Mouse (Mus musculus): ENCODE measurements around the gene A630001G21Rik. TPM values are rescaled to one million over a fixed set of nuclear protein-coding genes. Genes with fewer than 3 reads are reported as not detected.

The A630001G21Rik gene
- polyA plus RNA-seq, 1 experiment from 2014 or later: 0.80 TPM

DNA sequence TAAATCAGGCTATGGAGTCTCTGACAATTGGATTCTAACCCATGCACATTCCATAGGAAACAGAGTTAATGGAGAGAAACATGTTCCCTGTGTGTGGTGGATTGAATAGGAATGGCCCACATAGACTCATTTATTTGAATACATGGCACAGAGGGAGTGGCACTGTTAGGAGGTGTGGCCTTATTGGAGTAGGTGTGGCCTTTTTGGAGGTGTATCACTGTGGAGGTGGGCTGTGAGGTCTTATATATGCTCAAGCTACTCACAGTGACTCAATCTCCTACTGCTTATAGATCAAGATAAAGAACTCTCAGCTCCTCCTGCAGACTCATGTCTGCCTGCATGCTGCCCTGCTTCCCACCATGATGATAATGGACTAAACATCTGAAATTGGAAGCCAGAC, 63.9 kb downstream of the A630001G21Rik start:
- ATAC-seq (ENCODE audit: low FRiP score, low TSS enrichment) (no peak), DNase-seq (no peak)
- Histone ChIP-seq H3K4me1 (ENCODE audit: control insufficient read depth, insufficient read depth, low read length) (no peaks in the 10 kb centered on the region), H3K27ac (replicated peaks; ENCODE audit: low read depth, low read length) (no peak overlapping the region), H3K9me3 (ENCODE audit: control insufficient read depth, low read length) (no peaks in the 10 kb centered on the region), H3K36me3 (ENCODE audit: control insufficient read depth, insufficient read depth, low read length) (no peaks in the 10 kb centered on the region), H3K27me3 (ENCODE audit: control insufficient read depth, insufficient read depth, low read length) (no peaks in the 10 kb centered on the region), H3K9ac (replicated peaks; ENCODE audit: low read length) (no peak overlapping the region), H3K4me3 (replicated peaks; ENCODE audit: low read depth, low read length) (no peak overlapping the region), H3K4me2 (ENCODE audit: low read length) (no peak overlapping the region)

DNA sequence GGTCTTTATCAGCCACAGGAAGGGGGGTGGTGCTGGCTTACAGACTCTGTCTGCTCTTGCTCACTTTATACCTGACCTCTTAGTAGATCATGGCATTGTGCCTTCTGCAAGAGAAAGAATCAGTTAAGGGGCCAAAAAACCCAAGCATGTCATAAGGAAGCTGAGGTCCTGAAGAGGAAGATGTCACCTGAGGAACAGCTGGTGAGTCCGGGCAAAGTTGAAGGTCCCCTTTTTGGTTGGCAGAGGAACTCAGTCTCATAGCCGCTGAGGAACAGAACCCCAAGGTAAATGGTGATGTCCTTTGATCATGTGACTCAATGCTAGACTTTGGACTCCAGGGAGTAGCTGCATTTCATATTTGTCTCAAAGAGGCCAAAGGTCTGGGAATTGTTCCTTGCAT, 71.7 kb downstream of the A630001G21Rik start:
- no peaks in the 10 kb centered on the region for H3K4me1 ChIP-seq (ENCODE audit: control insufficient read depth, insufficient read depth, low read length)
- no peaks in the 10 kb centered on the region for H3K9me3 ChIP-seq (ENCODE audit: control insufficient read depth, low read length)
- H3K9ac ChIP-seq (replicated peaks; ENCODE audit: low read length): no peak overlapping the region
- WGBS: 94% methylated on average over 2 of the region's 2 CpGs
- H3K27ac ChIP-seq (replicated peaks; ENCODE audit: low read depth, low read length): no peak overlapping the region
- no peak for DNase-seq
- H3K27me3 ChIP-seq (ENCODE audit: control insufficient read depth, insufficient read depth, low read length): no peaks in the 10 kb centered on the region
- no peak overlapping the region for H3K4me3 ChIP-seq (replicated peaks; ENCODE audit: low read depth, low read length)
- no peak overlapping the region for H3K4me2 ChIP-seq (ENCODE audit: low read length)
- no peaks in the 10 kb centered on the region for H3K36me3 ChIP-seq (ENCODE audit: control insufficient read depth, insufficient read depth, low read length)
- no peak for ATAC-seq (ENCODE audit: low FRiP score, low TSS enrichment)

DNA sequence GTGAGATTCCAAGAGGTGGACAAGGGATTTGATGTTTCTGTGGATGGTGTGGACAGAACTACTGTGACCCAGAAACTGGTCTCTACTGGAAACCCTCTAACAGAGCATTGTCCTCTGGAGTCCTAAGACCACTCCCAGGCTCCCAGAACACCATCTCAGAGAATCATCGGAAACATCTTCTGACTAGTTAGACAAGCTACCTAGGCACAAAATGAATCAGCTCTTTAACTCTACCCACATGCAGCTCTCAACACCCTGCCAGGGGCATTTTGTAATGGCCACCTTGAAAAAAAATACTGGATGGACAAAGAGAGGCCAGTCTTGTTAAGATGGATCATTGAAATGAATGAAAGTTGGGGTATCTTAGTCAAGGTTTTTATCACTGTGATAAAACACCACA, 72.9 kb downstream of the A630001G21Rik start:
- Histone ChIP-seq H3K4me2 (ENCODE audit: low read length) (no peak overlapping the region), H3K9ac (replicated peaks; ENCODE audit: low read length) (no peak overlapping the region), H3K27me3 (ENCODE audit: control insufficient read depth, insufficient read depth, low read length) (no peaks in the 10 kb centered on the region), H3K36me3 (ENCODE audit: control insufficient read depth, insufficient read depth, low read length) (no peaks in the 10 kb centered on the region), H3K4me3 (replicated peaks; ENCODE audit: low read depth, low read length) (no peak overlapping the region), H3K9me3 (ENCODE audit: control insufficient read depth, low read length) (no peaks in the 10 kb centered on the region), H3K27ac (replicated peaks; ENCODE audit: low read depth, low read length) (no peak overlapping the region), H3K4me1 (ENCODE audit: control insufficient read depth, insufficient read depth, low read length) (no peaks in the 10 kb centered on the region)
- DNase-seq (no peak), ATAC-seq (ENCODE audit: low FRiP score, low TSS enrichment) (no peak)
- WGBS: 100% methylated on average over 1 of the region's 1 CpGs

DNA sequence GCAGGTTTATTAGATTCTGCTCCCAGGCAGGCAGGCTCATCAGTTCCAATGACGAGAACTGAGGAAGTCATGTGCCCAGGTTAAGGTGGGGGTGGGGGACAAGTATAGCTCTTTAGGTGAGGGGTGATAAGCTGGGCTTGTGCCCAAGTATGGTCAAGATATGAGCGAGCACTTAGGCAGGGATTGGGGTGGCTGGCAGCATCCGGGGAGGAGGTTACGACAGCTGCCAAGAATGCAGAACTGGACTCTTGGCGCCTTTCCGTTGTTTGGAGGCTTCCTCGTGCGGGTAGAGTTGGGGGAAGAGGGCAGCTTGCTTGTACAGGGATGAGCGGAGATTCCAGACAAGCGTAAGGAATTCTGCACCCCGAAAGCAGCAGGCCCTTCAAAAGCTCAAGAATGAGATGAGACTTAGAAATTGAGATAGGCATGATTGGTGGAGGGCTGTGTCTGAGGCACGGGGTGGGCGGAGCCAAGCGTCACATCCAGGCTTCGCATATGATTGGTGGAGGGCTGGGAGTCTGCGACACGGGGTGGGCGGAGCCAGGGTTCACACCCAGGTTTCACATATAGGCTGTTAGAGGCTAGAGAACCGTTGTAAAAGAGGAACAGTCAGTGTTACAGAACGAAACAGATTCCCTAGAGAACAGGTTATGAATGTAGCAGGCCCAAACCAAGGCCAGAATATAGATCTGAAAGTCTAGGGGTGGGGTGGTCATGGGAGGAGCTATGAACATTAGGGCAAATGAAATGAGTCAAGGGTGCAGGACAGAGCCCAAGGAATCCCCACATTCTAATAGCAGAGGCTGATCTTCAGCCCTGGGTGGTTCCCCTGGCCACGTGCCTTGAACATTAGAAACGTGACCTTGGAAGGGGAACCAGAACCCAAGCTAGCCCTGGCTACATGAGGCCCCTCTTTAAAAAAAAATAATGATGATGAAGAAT, 74.9 kb downstream of the A630001G21Rik start:
- H3K4me3 ChIP-seq (replicated peaks; ENCODE audit: low read depth, low read length): peak overlapping the region; percentile 36
- no peaks in the 10 kb centered on the region for H3K4me1 ChIP-seq (ENCODE audit: control insufficient read depth, insufficient read depth, low read length)
- peak; percentile 98 for ATAC-seq (ENCODE audit: low FRiP score, low TSS enrichment)
- no peaks in the 10 kb centered on the region for H3K9me3 ChIP-seq (ENCODE audit: control insufficient read depth, low read length)
- H3K36me3 ChIP-seq (ENCODE audit: control insufficient read depth, insufficient read depth, low read length): no peaks in the 10 kb centered on the region
- peak overlapping the region; percentile 58 for H3K4me2 ChIP-seq (ENCODE audit: low read length)
- no peaks in the 10 kb centered on the region for H3K27me3 ChIP-seq (ENCODE audit: control insufficient read depth, insufficient read depth, low read length)
- 27% methylated on average over 22 of the region's 22 CpGs for WGBS
- peak; percentile 91 for DNase-seq
- peak overlapping the region; percentile 60 for H3K27ac ChIP-seq (replicated peaks; ENCODE audit: low read depth, low read length)
- H3K9ac ChIP-seq (replicated peaks; ENCODE audit: low read length): no peak overlapping the region; the same call in 1 of the 2 replicates

DNA sequence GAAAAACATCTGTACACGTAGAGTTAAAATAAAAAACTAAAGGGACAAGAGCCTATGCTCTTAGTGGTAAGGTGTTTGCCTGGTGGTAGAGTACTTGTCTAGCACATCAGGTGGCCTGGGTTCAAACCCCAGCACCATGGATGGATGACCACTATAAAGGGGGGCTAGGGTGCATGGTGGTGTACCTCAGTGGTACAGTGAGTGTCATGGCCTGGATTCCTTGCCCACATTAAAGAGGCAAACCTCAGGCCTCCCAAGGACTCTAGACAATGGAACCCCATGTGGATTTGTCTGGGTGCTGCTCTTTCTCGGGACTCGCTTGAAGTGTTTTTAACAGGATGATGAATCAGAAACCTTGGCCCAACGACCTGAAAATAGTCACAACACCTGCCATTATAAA, 75.9 kb downstream of the A630001G21Rik start:
- H3K4me1 ChIP-seq (ENCODE audit: control insufficient read depth, insufficient read depth, low read length): no peaks in the 10 kb centered on the region
- ATAC-seq (ENCODE audit: low FRiP score, low TSS enrichment) (no peak), DNase-seq (no peak)
- H3K27ac ChIP-seq (replicated peaks; ENCODE audit: low read depth, low read length): no peak overlapping the region
- H3K9ac ChIP-seq (replicated peaks; ENCODE audit: low read length): no peak overlapping the region
- H3K4me2 ChIP-seq (ENCODE audit: low read length): no peak overlapping the region
- H3K36me3 ChIP-seq (ENCODE audit: control insufficient read depth, insufficient read depth, low read length): no peaks in the 10 kb centered on the region
- H3K9me3 ChIP-seq (ENCODE audit: control insufficient read depth, low read length): no peaks in the 10 kb centered on the region
- 78% methylated on average over 4 of the region's 4 CpGs for WGBS
- no peaks in the 10 kb centered on the region for H3K27me3 ChIP-seq (ENCODE audit: control insufficient read depth, insufficient read depth, low read length)
- H3K4me3 ChIP-seq (replicated peaks; ENCODE audit: low read depth, low read length): no peak overlapping the region

DNA sequence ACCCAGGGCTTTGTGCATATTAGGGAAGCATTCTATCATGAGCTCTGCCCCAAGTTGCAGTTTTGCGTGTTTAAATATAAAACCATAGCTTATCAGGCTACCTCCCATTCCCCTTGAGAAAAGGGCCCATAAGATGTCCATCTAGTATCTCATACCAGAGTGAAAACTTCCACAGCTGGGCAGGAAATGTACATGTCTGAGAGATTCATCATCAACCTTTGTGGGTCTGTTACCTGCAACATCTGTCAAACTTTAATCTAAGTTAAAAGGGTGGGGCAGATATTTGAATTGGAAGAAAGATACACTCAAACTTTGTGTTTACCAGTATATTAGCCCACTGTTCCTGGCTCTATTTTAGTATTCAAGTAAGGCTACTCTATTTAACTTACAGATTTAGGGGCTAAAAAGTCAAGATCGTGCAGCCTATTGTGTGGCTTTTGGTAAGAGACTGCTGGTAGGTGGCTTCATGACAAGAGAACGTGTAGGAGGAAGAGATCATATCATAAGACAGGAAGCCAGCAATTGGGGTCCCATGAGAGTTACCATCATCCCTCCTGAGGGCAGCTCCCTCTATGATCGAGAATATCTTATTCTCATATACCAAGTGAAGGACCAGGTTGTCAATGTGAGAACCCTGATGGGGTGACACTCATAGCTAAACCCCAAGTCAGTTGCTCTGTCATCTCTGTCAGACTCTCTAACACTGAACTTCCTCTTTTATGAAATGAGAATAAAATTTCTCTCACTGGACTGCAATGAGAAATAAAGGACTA, 80.5 kb downstream of the A630001G21Rik start:
- Histone ChIP-seq H3K27ac (replicated peaks; ENCODE audit: low read depth, low read length) (no peak overlapping the region), H3K9me3 (ENCODE audit: control insufficient read depth, low read length) (no peaks in the 10 kb centered on the region), H3K4me2 (ENCODE audit: low read length) (no peak overlapping the region), H3K36me3 (ENCODE audit: control insufficient read depth, insufficient read depth, low read length) (no peaks in the 10 kb centered on the region), H3K4me1 (ENCODE audit: control insufficient read depth, insufficient read depth, low read length) (no peaks in the 10 kb centered on the region), H3K4me3 (replicated peaks; ENCODE audit: low read depth, low read length) (no peak overlapping the region), H3K27me3 (ENCODE audit: control insufficient read depth, insufficient read depth, low read length) (no peaks in the 10 kb centered on the region), H3K9ac (replicated peaks; ENCODE audit: low read length) (no peak overlapping the region)
- WGBS: 91% methylated on average over 4 of the region's 4 CpGs
- DNase-seq: no peak
- no peak for ATAC-seq (ENCODE audit: low FRiP score, low TSS enrichment)

DNA sequence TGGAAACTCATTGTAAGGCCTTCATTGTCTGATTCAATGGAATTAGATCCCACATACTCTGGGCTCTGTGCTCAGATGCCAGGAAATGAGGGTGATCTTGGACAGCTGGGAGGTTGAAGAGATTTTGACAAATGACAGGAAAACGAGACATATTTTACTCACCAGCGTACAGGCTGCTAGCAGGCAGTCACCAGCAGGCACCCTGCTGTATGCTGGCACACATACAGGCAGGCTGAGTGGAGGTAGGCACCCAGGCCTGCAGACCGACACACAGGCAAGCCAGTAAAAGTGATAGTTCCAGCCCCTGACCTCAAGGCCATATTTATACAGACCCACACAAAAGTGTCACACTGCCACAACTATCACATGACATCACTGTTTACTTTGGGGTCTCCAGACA, 82.8 kb downstream of the A630001G21Rik start:
- no peak overlapping the region for H3K4me2 ChIP-seq (ENCODE audit: low read length)
- H3K9ac ChIP-seq (replicated peaks; ENCODE audit: low read length): no peak overlapping the region
- no peaks in the 10 kb centered on the region for H3K4me1 ChIP-seq (ENCODE audit: control insufficient read depth, insufficient read depth, low read length)
- H3K36me3 ChIP-seq (ENCODE audit: control insufficient read depth, insufficient read depth, low read length): no peaks in the 10 kb centered on the region
- no peaks in the 10 kb centered on the region for H3K9me3 ChIP-seq (ENCODE audit: control insufficient read depth, low read length)
- no peaks in the 10 kb centered on the region for H3K27me3 ChIP-seq (ENCODE audit: control insufficient read depth, insufficient read depth, low read length)
- no peak overlapping the region for H3K4me3 ChIP-seq (replicated peaks; ENCODE audit: low read depth, low read length)
- DNase-seq (no peak), ATAC-seq (ENCODE audit: low FRiP score, low TSS enrichment) (no peak)
- no peak overlapping the region for H3K27ac ChIP-seq (replicated peaks; ENCODE audit: low read depth, low read length)
- 83% methylated on average over 3 of the region's 3 CpGs for WGBS

DNA sequence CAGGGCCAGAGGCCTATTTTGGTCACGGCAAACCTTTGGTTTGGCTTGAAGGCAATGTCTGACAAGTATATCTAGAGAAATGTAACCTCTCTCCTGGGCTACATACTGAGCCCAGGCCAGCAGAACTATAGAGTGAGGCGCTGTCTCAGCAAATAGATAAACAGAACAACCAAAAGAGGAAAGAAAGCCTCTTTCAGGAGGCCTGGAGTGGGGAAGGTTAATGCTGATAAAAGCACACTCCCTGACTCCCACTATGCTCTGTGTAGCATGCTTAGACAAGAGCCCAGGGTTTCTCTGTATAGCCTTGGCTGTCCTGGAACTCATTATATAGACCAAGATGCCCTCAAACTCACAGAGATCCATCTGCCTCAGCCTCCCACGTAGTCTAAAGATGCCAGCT, 85.2 kb downstream of the A630001G21Rik start:
- DNase-seq (no peak), ATAC-seq (ENCODE audit: low FRiP score, low TSS enrichment) (no peak)
- WGBS: 86% methylated on average over 3 of the region's 3 CpGs
- H3K9ac ChIP-seq (replicated peaks; ENCODE audit: low read length): no peak overlapping the region
- no peaks in the 10 kb centered on the region for H3K9me3 ChIP-seq (ENCODE audit: control insufficient read depth, low read length)
- no peak overlapping the region for H3K4me2 ChIP-seq (ENCODE audit: low read length)
- H3K27ac ChIP-seq (replicated peaks; ENCODE audit: low read depth, low read length): no peak overlapping the region
- H3K4me3 ChIP-seq (replicated peaks; ENCODE audit: low read depth, low read length): no peak overlapping the region
- no peaks in the 10 kb centered on the region for H3K4me1 ChIP-seq (ENCODE audit: control insufficient read depth, insufficient read depth, low read length)
- no peaks in the 10 kb centered on the region for H3K36me3 ChIP-seq (ENCODE audit: control insufficient read depth, insufficient read depth, low read length)
- no peaks in the 10 kb centered on the region for H3K27me3 ChIP-seq (ENCODE audit: control insufficient read depth, insufficient read depth, low read length)
